Mouse (Mus musculus) small intestine, adult 2 months (tissue): ENCODE results near the gene Ipo4.

Source experiments
- CTCF ChIP-seq: fragments of 200-500 bp; IDR thresholded peaks from 2 replicates; pipeline ENCODE4 v1.5.1; 2012; ENCODE audit warnings: low read depth, mild to moderate bottlenecking, control low read depth, inconsistent platforms, low read length, moderate library complexity, mixed read lengths; ENCODE audit not compliant: insufficient replicate concordance, insufficient read length; ENCODE audit errors: extremely low read depth
- POLR2A ChIP-seq: fragments of 200-500 bp; IDR thresholded peaks from 2 replicates; pipeline ENCODE4 v1.6.1; 2012; ENCODE audit warnings: low read depth, mild to moderate bottlenecking, control low read depth, inconsistent platforms, low read length, moderate library complexity

DNA sequence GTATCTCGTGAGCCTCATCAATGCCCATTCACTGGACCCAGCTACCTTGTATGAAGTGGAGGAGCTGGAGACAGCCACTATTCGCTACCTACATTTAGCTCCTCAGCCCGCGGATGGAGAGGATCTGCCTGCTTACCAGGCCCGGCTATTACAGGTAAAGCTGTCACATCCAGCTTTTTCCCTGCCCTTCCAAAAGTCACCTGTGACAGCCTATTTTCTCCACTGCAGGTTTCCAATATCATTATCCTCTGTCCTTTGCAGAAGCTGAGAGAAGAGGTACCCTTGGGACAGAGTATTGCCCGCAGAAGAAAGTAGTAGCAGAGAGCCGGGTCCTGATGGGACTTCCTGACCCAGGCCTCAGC, 32.5 kb downstream of the Ipo4 start, which contains the start of gene Irf9:
- TF ChIP-seq POLR2A (no peak), CTCF (no peak)
